Mouse (Mus musculus) heart, adult 11 months (tissue): ENCODE results near the gene Prph.
"Not testable (repeated sequence)": the region's sequence is repeated elsewhere in the genome, so short reads cannot be mapped to it uniquely, and the experiment has no call there.

Experiments
- DNase-seq: peaks from one replicate; pipeline ENCODE4 v3.0.0; 2022

Gene Prph

GRCm38 (mm10) chr15:99033498-99034270, 21.3 kb upstream of the Prph start:
- DNase-seq: peak; percentile 89

- no peak for DNase-seq
Observed at GRCm38 (mm10) chr15:99035431-99035830, 19.5 kb upstream of the Prph start.

- DNase-seq: peak; percentile 95
Observed at GRCm38 (mm10) chr15:99036249-99036905, 18.6 kb upstream of the Prph start.

- no peak for DNase-seq
Observed at GRCm38 (mm10) chr15:99038025-99038424, 16.9 kb upstream of the Prph start.

GRCm38 (mm10) chr15:99038797-99039196, 16.2 kb upstream of the Prph start:
- DNase-seq: no peak

- DNase-seq: no peak
Observed at GRCm38 (mm10) chr15:99039306-99039705, 15.7 kb upstream of the Prph start.

- no peak for DNase-seq
Observed at GRCm38 (mm10) chr15:99039996-99040919, 14.7 kb upstream of the Prph start.

GRCm38 (mm10) chr15:99040920-99041856, 13.8 kb upstream of the Prph start:
- peak; percentile 76 for DNase-seq

- no peak for DNase-seq
Observed at GRCm38 (mm10) chr15:99042334-99042733, 12.6 kb upstream of the Prph start.

GRCm38 (mm10) chr15:99044854-99045253, 10.1 kb upstream of the Prph start:
- no peak for DNase-seq

- not testable (repeated sequence) for DNase-seq
Observed at GRCm38 (mm10) chr15:99045734-99046133, 9.2 kb upstream of the Prph start.

GRCm38 (mm10) chr15:99049473-99050253, 5.3 kb upstream of the Prph start:
- peak; percentile 89 for DNase-seq

GRCm38 (mm10) chr15:99053373-99053772, 1.6 kb upstream of the Prph start:
- peak; percentile 91 for DNase-seq

- peak; percentile 93 for DNase-seq
Observed at GRCm38 (mm10) chr15:99055511-99055961, 562 bp downstream of the Prph start.

GRCm38 (mm10) chr15:99056332-99056731, 1.4 kb downstream of the Prph start:
- DNase-seq: peak; percentile 86

- DNase-seq: no peak
Observed at GRCm38 (mm10) chr15:99065557-99066165, 10.7 kb downstream of the Prph start.

GRCm38 (mm10) chr15:99071988-99072387, 17.0 kb downstream of the Prph start:
- DNase-seq: no peak

- no peak for DNase-seq
Observed at GRCm38 (mm10) chr15:99074019-99074599, 19.1 kb downstream of the Prph start, which contains the start of gene Troap. TSS of gene Troap (plus strand) at chr15:99074575.

GRCm38 (mm10) chr15:99074600-99075333, 19.8 kb downstream of the Prph start:
- peak; percentile 100 for DNase-seq
